Mouse (Mus musculus): Measurements from ENCODE around the gene Tvp23b. TPM values are rescaled to one million over a fixed set of nuclear protein-coding genes. Genes with fewer than 3 reads are reported as not detected.

Tvp23b gene
- total RNA-seq, 1 experiment, result 62.5 TPM

GRCm38 (mm10) chr11:62845730-62846129, 33.5 kb upstream of the Tvp23b start:
- no peaks in the 10 kb centered on the region for H3K36me3 ChIP-seq (ENCODE audit: control insufficient read depth, insufficient read depth, low read length, poor library complexity, severe bottlenecking)
- peaks cover 9 to 12% of the 10 kb centered on the region in 2 experiments; a peak in 2 of 4 replicates for H3K4me1 ChIP-seq (ENCODE audit: control insufficient read depth in 2 of 2, insufficient read depth in 2 of 2, low read length in 2 of 2, poor library complexity in 1 of 2)
- H3K27ac ChIP-seq (ENCODE audit: insufficient read depth, low read depth, low read length, poor library complexity, severe bottlenecking), result peak overlapping the region; percentile 24; the same call in 1 of the 2 replicates
- in situ Hi-C loops (cut with MboI; ENCODE audit: low sequenced_read_pairs in 2 of 2, unreplicated experiment in 2 of 2), result no loop called here
- H3K9me3 ChIP-seq (ENCODE audit: control insufficient read depth, insufficient read depth, low read depth, low read length), result no peaks in the 10 kb centered on the region
- TF ChIP-seq ZNF384 (IDR thresholded peaks at IDR 0.05; ENCODE audit: low read depth, low read length) (no peak), HCFC1 (IDR thresholded peaks at IDR 0.05; ENCODE audit: borderline replicate concordance, insufficient read depth, low read length) (no peak), ZC3H11A (IDR thresholded peaks at IDR 0.05; ENCODE audit: borderline replicate concordance, low read depth, low read length) (no peak), CHD2 (IDR thresholded peaks at IDR 0.05; ENCODE audit: low read depth, low read length) (no peak), MAFK (IDR thresholded peaks at IDR 0.05; ENCODE audit: insufficient read depth, low read depth, low read length) (no peak)
- H3K4me3 ChIP-seq (ENCODE audit: insufficient read depth in 1 of 2, low read depth in 1 of 2, low read length in 2 of 2, poor library complexity in 1 of 2, severe bottlenecking in 1 of 2), result peak overlapping the region; percentile 40 to 61
- 0 out of 2 replicates have a peak overlapping the region, but pooled peaks have one; percentile 33 for H3K9ac ChIP-seq (ENCODE audit: insufficient read depth, low read depth, low read length, poor library complexity, severe bottlenecking)
- peak; percentile 78 for DNase-seq (ENCODE audit: low read depth, low spot score)

GRCm38 (mm10) chr11:62846961-62847654, 32.1 kb upstream of the Tvp23b start, which contains the start of gene Fbxw10:
Fbxw10 (plus strand) TSS chr11:62847069.
- H3K4me1 ChIP-seq (ENCODE audit: control insufficient read depth in 2 of 2, insufficient read depth in 2 of 2, low read length in 2 of 2, poor library complexity in 1 of 2), result peaks cover 9 to 12% of the 10 kb centered on the region in 2 experiments; a peak in 2 of 4 replicates
- TF ChIP-seq ZC3H11A (IDR thresholded peaks at IDR 0.05; ENCODE audit: borderline replicate concordance, low read depth, low read length), result no peak
- no peak for TF ChIP-seq HCFC1 (IDR thresholded peaks at IDR 0.05; ENCODE audit: borderline replicate concordance, insufficient read depth, low read length)
- TF ChIP-seq CHD2 (IDR thresholded peaks at IDR 0.05; ENCODE audit: low read depth, low read length), result no peak
- TF ChIP-seq MAFK (IDR thresholded peaks at IDR 0.05; ENCODE audit: insufficient read depth, low read depth, low read length), result no peak
- TF ChIP-seq ZNF384 (IDR thresholded peaks at IDR 0.05; ENCODE audit: low read depth, low read length), result no peak
- 0 out of 2 replicates have a peak within 1 kb of the TSS, but pooled peaks have one; percentile 28 for H3K9ac ChIP-seq (ENCODE audit: insufficient read depth, low read depth, low read length, poor library complexity, severe bottlenecking)
- H3K9me3 ChIP-seq (ENCODE audit: control insufficient read depth, insufficient read depth, low read depth, low read length), result no peaks in the 10 kb centered on the region
- H3K27ac ChIP-seq (ENCODE audit: insufficient read depth, low read depth, low read length, poor library complexity, severe bottlenecking), result peak within 1 kb of the TSS; percentile 24; the same call in 1 of the 2 replicates
- H3K36me3 ChIP-seq (ENCODE audit: control insufficient read depth, insufficient read depth, low read length, poor library complexity, severe bottlenecking), result no peaks in the 10 kb centered on the region
- H3K4me3 ChIP-seq (ENCODE audit: insufficient read depth in 1 of 2, low read depth in 1 of 2, low read length in 2 of 2, poor library complexity in 1 of 2, severe bottlenecking in 1 of 2), result peak within 1 kb of the TSS; percentile 29 to 47; a peak in 3 of 4 replicates
- DNase-seq (ENCODE audit: low read depth, low spot score), result no peak
- in situ Hi-C loops (cut with MboI; ENCODE audit: low sequenced_read_pairs in 2 of 2, unreplicated experiment in 2 of 2), result no loop called here

GRCm38 (mm10) chr11:62847655-62848191, 31.5 kb upstream of the Tvp23b start:
- in situ Hi-C loops (cut with MboI; ENCODE audit: low sequenced_read_pairs in 2 of 2, unreplicated experiment in 2 of 2), result no loop called here
- no peak overlapping the region for H3K9ac ChIP-seq (ENCODE audit: insufficient read depth, low read depth, low read length, poor library complexity, severe bottlenecking)
- TF ChIP-seq HCFC1 (IDR thresholded peaks at IDR 0.05; ENCODE audit: borderline replicate concordance, insufficient read depth, low read length), result no peak
- no peak for TF ChIP-seq CHD2 (IDR thresholded peaks at IDR 0.05; ENCODE audit: low read depth, low read length)
- no peak for TF ChIP-seq MAFK (IDR thresholded peaks at IDR 0.05; ENCODE audit: insufficient read depth, low read depth, low read length)
- no peak for TF ChIP-seq ZNF384 (IDR thresholded peaks at IDR 0.05; ENCODE audit: low read depth, low read length)
- no peak for TF ChIP-seq ZC3H11A (IDR thresholded peaks at IDR 0.05; ENCODE audit: borderline replicate concordance, low read depth, low read length)
- H3K9me3 ChIP-seq (ENCODE audit: control insufficient read depth, insufficient read depth, low read depth, low read length), result no peaks in the 10 kb centered on the region
- H3K4me1 ChIP-seq (ENCODE audit: control insufficient read depth in 2 of 2, insufficient read depth in 2 of 2, low read length in 2 of 2, poor library complexity in 1 of 2), result peaks cover 9 to 12% of the 10 kb centered on the region in 2 experiments; a peak in 2 of 4 replicates
- H3K36me3 ChIP-seq (ENCODE audit: control insufficient read depth, insufficient read depth, low read length, poor library complexity, severe bottlenecking), result no peaks in the 10 kb centered on the region
- no peak for DNase-seq (ENCODE audit: low read depth, low spot score)
- no peak overlapping the region for H3K27ac ChIP-seq (ENCODE audit: insufficient read depth, low read depth, low read length, poor library complexity, severe bottlenecking)
- H3K4me3 ChIP-seq (ENCODE audit: insufficient read depth in 1 of 2, low read depth in 1 of 2, low read length in 2 of 2, poor library complexity in 1 of 2, severe bottlenecking in 1 of 2), result no peak overlapping the region

GRCm38 (mm10) chr11:62848301-62848700, 31.0 kb upstream of the Tvp23b start:
- Histone ChIP-seq H3K9ac (ENCODE audit: insufficient read depth, low read depth, low read length, poor library complexity, severe bottlenecking) (no peak overlapping the region), H3K4me1 (ENCODE audit: control insufficient read depth in 2 of 2, insufficient read depth in 2 of 2, low read length in 2 of 2, poor library complexity in 1 of 2) (peaks cover 9 to 14% of the 10 kb centered on the region in 2 experiments; a peak in 2 of 4 replicates), H3K4me3 (ENCODE audit: insufficient read depth in 1 of 2, low read depth in 1 of 2, low read length in 2 of 2, poor library complexity in 1 of 2, severe bottlenecking in 1 of 2) (no peak overlapping the region), H3K9me3 (ENCODE audit: control insufficient read depth, insufficient read depth, low read depth, low read length) (no peaks in the 10 kb centered on the region), H3K36me3 (ENCODE audit: control insufficient read depth, insufficient read depth, low read length, poor library complexity, severe bottlenecking) (no peaks in the 10 kb centered on the region), H3K27ac (ENCODE audit: insufficient read depth, low read depth, low read length, poor library complexity, severe bottlenecking) (no peak overlapping the region)
- no peak for TF ChIP-seq MAFK (IDR thresholded peaks at IDR 0.05; ENCODE audit: insufficient read depth, low read depth, low read length)
- no peak for TF ChIP-seq ZNF384 (IDR thresholded peaks at IDR 0.05; ENCODE audit: low read depth, low read length)
- no peak for TF ChIP-seq CHD2 (IDR thresholded peaks at IDR 0.05; ENCODE audit: low read depth, low read length)
- TF ChIP-seq ZC3H11A (IDR thresholded peaks at IDR 0.05; ENCODE audit: borderline replicate concordance, low read depth, low read length), result no peak
- TF ChIP-seq HCFC1 (IDR thresholded peaks at IDR 0.05; ENCODE audit: borderline replicate concordance, insufficient read depth, low read length), result no peak
- in situ Hi-C loops (cut with MboI; ENCODE audit: low sequenced_read_pairs in 2 of 2, unreplicated experiment in 2 of 2), result no loop called here
- no peak for DNase-seq (ENCODE audit: low read depth, low spot score)

Data from ES-E14 (cell line).